Mouse (Mus musculus) kidney, adult 2 months (tissue): Measurements from ENCODE around the gene Thoc6.

Source experiments
- CTCF ChIP-seq: fragments of 200-500 bp; conservative IDR thresholded peaks from 2 replicates; pipeline ENCODE4 v1.5.1; 2011; ENCODE audit warnings: low read depth, mild to moderate bottlenecking, control low read depth, low read length, moderate library complexity, mixed read lengths; ENCODE audit not compliant: insufficient read depth, insufficient read length
- POLR2A ChIP-seq: fragments of 200-500 bp; IDR thresholded peaks from one replicate; pipeline ENCODE4 v1.6.1; 2011; ENCODE audit warnings: low read depth, low read length, control low read depth

DNA sequence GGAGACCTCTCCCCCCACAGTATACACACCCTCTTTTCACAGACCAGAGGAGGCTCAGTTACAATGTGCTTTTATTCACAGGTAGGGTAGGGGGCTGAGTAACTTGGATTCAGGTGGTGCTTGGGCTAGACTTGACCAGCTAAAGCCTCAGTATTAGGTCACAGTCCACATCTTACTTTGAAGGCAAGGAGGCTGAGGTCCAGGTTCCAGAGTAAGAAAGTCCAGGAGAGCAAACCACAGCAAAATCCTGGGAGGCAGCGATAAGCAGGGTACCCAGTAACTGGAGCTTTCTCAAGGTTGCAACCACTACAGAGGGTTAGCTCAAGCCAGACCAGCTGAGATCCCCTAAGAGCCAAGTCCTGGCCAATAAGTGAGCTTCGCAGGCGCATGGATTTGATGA is 8.8 kb upstream of the Thoc6 start:
- no peak for TF ChIP-seq CTCF
- TF ChIP-seq POLR2A, result no peak
